13 mouse cellular contexts compared by ENCODE assay signal in genomic region chr1:4653937-4654336, GRCm38 (mm10).
DNase-seq lines count a peak whose midpoint lies in the region; ATAC-seq lines count a peak whose summit lies in the region.
"Had no signal": no experiment of that assay in that cellular context is flagged by ENCODE, and none has a peak within 500 bp of the region (broad histone marks: within the 10 kb centered on the region; RNA-seq: fewer than 3 reads in every experiment).

No protein-coding gene starts in this region.

- peaks cover 18% of the 10 kb centered on the region for H3K4me1 ChIP-seq in kidney, embryonic 16.5 days (ENCODE audit: insufficient read depth, low read length)
- no peaks in the 10 kb centered on the region for H3K4me1 ChIP-seq in midbrain, embryonic 13.5 days (replicated peaks)
- H3K4me1 ChIP-seq: embryonic facial prominence, embryonic 13.5 days; intestine, embryonic 15.5 days; limb, embryonic 12.5 days; neural tube, embryonic 13.5 days had no signal

- WGBS in kidney, embryonic 16.5 days: 6% methylated on average over 7 of the region's 7 CpGs
- 74% methylated on average over 7 of the region's 7 CpGs for WGBS in midbrain, embryonic 13.5 days

- H3K27me3 ChIP-seq in kidney, embryonic 16.5 days (ENCODE audit: insufficient read depth, low read length): no peaks in the 10 kb centered on the region; the same call in 1 of the 2 replicates
- no peaks in the 10 kb centered on the region for H3K27me3 ChIP-seq in midbrain, embryonic 13.5 days
- H3K27me3 ChIP-seq: embryonic facial prominence, embryonic 13.5 days; intestine, embryonic 15.5 days; limb, embryonic 12.5 days; neural tube, embryonic 13.5 days; Patski had no signal

- peak overlapping the region; percentile 29 for H3K4me2 ChIP-seq in kidney, embryonic 16.5 days (replicated peaks; ENCODE audit: low read depth, low read length)
- H3K4me2 ChIP-seq in midbrain, embryonic 13.5 days (replicated peaks): no peak overlapping the region
- H3K4me2 ChIP-seq: embryonic facial prominence, embryonic 13.5 days; intestine, embryonic 15.5 days; limb, embryonic 12.5 days; neural tube, embryonic 13.5 days had no signal

- H3K9ac ChIP-seq in kidney, embryonic 16.5 days (replicated peaks; ENCODE audit: low read length): no peak overlapping the region; the same call in 1 of the 2 replicates
- H3K9ac ChIP-seq in midbrain, embryonic 13.5 days (replicated peaks): no peak overlapping the region
- H3K9ac ChIP-seq: embryonic facial prominence, embryonic 13.5 days; intestine, embryonic 15.5 days; limb, embryonic 12.5 days; neural tube, embryonic 13.5 days had no signal

- no peaks in the 10 kb centered on the region for H3K36me3 ChIP-seq in kidney, embryonic 16.5 days (ENCODE audit: insufficient read depth, low read length)
- H3K36me3 ChIP-seq in midbrain, embryonic 13.5 days: no peaks in the 10 kb centered on the region
- H3K36me3 ChIP-seq: embryonic facial prominence, embryonic 13.5 days; intestine, embryonic 15.5 days; limb, embryonic 12.5 days; neural tube, embryonic 13.5 days had no signal

- intact Hi-C loops in left cerebral cortex, postnatal 25 days (cut with DNase I): no loop called here

- peak; percentile 91 for ATAC-seq in kidney, embryonic 16.5 days (ENCODE audit: low FRiP score, low TSS enrichment)
- ATAC-seq in midbrain, embryonic 13.5 days: no peak
- no peak for ATAC-seq in inflammation-experienced regulatory T-cells, adult 6 months
- ATAC-seq: intestine, embryonic 15.5 days; Patski had no signal

- peak; percentile 6 for DNase-seq in adrenal gland, adult 8-10 months
- DNase-seq in adrenal gland, adult 18-20 months (ENCODE audit: low spot score in 2 of 2): no peak
- DNase-seq in 3134 (ENCODE audit: extremely low read depth, insufficient read length, low spot score): peak; percentile 2
- peak; percentile 32 to 58 for DNase-seq in heart, adult 9 months (ENCODE audit: low spot score in 2 of 2)
- no peak for DNase-seq in left cerebral cortex, postnatal 25 days (ENCODE audit: low spot score in 2 of 2)

- H3K27ac ChIP-seq in kidney, embryonic 16.5 days (ENCODE audit: low read length): peak overlapping the region; percentile 59
- H3K27ac ChIP-seq in midbrain, embryonic 13.5 days: no peak overlapping the region
- H3K27ac ChIP-seq: embryonic facial prominence, embryonic 13.5 days; intestine, embryonic 15.5 days; limb, embryonic 12.5 days; neural tube, embryonic 13.5 days had no signal

- H3K9me3 ChIP-seq in kidney, embryonic 16.5 days (ENCODE audit: low read length): no peaks in the 10 kb centered on the region
- H3K9me3 ChIP-seq in midbrain, embryonic 13.5 days: no peaks in the 10 kb centered on the region
- H3K9me3 ChIP-seq: embryonic facial prominence, embryonic 13.5 days; intestine, embryonic 15.5 days; limb, embryonic 12.5 days; neural tube, embryonic 13.5 days had no signal

- no peak overlapping the region for H3K4me3 ChIP-seq in kidney, embryonic 16.5 days (ENCODE audit: low read length)
- H3K4me3 ChIP-seq in midbrain, embryonic 13.5 days (replicated peaks): no peak overlapping the region
- H3K4me3 ChIP-seq: embryonic facial prominence, embryonic 13.5 days; intestine, embryonic 15.5 days; limb, embryonic 12.5 days; neural tube, embryonic 13.5 days had no signal

Comparison
In these comparisons a context has a peak if more than half of its experiments do, and no peak if none do; other contexts are left out.
1. DNase-seq: peak in adrenal gland, adult 8-10 months (single experiment), 3134 (single experiment) and heart, adult 9 months (2 of 2); none in adrenal gland, adult 18-20 months (0 of 2) and left cerebral cortex, postnatal 25 days (0 of 2).